Mouse (Mus musculus) large intestine, adult 2 months (tissue): ENCODE results near the gene Zdhhc7. TPM values are rescaled to one million over a fixed set of nuclear protein-coding genes. Genes with fewer than 3 reads are reported as not detected.

Experiments used
- DNase-seq: peaks from one replicate; pipeline ENCODE4 v3.0.0-alpha.2; 2012; ENCODE audit warnings: low read depth, low spot score
- WGBS: fragments of 180-500 bp; shearing (Covaris S2); methylation state at CpG from one replicate; pipeline ENCODE4 v1.1.7; 2018; 5-methylcytosine and 5-hydroxymethylcytosine counted together
- polyA plus RNA-seq: library from polyadenylated mRNA; depleted of rRNA; stranded (reverse); fragments of >200 nt; gene quantifications from 2 replicates; pipeline ENCODE4 v1.2.3, GENCODE M21; 2012

Gene Zdhhc7
- polyA plus RNA-seq, 1 experiment, result 120 TPM

DNA sequence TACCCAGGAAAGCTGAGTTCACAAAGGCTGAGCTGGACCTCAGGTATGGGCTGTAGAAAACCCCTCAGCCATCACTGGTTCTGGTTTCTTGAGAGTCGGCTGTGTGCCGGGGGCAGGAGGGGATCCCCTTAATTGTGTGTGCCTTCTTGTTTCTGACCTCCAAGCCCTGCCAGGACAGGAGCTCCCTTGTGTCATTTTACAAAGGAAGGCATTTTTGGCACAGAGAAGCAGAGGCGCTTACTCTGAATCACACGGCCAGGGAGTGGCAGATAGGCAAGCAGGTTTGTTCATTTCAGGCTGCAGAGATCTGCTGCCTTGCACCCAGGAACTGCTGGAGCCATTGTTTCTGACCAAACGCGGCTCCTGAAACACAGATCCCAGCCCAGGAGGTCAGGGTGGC lies 25.9 kb downstream of the Zdhhc7 start:
- WGBS, result 34% methylated on average over 6 of the region's 6 CpGs
- no peak for DNase-seq

- no peak for DNase-seq
- 48% methylated on average over 6 of the region's 6 CpGs for WGBS
Measured at GRCm38 (mm10) chr8:120074516-120074915, 26.8 kb downstream of the Zdhhc7 start.

GRCm38 (mm10) chr8:120072827-120073226 lies 28.5 kb downstream of the Zdhhc7 start:
- 76% methylated on average over 8 of the region's 8 CpGs for WGBS
- no peak for DNase-seq

GRCm38 (mm10) chr8:120072259-120072658 lies 29.0 kb downstream of the Zdhhc7 start:
- DNase-seq, result no peak

DNA sequence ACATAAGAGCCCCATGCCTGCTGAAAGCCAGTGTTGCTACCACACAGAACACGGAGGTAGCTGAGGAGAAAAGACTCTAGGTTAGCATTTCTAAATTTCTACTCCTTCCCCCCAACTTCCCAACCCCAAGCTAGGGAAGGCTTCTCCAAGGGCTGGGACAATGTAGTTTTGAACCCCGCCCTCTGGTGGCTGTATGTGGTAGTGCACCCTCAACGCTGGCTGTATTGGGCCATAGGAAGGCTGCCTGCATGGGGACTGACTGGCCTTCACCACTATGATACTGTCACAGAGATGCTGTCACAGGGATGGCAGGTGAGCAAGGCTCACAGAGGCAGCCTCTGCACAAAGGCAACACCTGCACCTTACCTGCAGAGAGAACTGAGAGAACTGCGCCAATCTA lies 29.6 kb downstream of the Zdhhc7 start:
- 30% methylated on average over 4 of the region's 4 CpGs for WGBS
- peak; percentile 43 for DNase-seq

More at GRCm38 (mm10) chr8:120072259-120072658, 29.0 kb downstream of the Zdhhc7 start:
- 81% methylated on average over 9 of the region's 9 CpGs for WGBS

GRCm38 (mm10) chr8:120067936-120068668 lies 33.2 kb downstream of the Zdhhc7 start:
- no peak for DNase-seq
- WGBS, result 56% methylated on average over 19 of the region's 19 CpGs

- 64% methylated on average over 4 of the region's 4 CpGs for WGBS
- no peak for DNase-seq
Measured at GRCm38 (mm10) chr8:120066226-120066625, 35.1 kb downstream of the Zdhhc7 start.

DNA sequence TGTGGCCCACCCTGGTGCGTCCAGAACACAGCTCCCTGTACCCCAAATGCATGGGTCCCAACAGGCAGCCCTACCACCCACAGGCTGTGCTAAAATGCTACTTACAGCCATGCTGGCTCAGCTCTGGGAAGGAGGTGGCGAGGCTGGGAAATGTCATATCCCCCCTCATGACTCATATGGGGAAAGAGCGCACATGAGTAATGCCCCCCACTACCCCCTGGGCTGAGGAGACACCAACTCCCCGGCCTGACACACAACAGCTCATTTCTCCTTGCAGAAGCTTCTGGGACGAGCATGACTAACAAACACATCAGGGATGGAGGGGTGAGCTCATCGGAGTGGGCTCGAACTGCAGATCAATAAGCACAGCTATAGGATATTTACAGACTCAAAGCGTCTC lies 35.7 kb downstream of the Zdhhc7 start:
- WGBS, result 91% methylated on average over 8 of the region's 8 CpGs
- no peak for DNase-seq

DNA sequence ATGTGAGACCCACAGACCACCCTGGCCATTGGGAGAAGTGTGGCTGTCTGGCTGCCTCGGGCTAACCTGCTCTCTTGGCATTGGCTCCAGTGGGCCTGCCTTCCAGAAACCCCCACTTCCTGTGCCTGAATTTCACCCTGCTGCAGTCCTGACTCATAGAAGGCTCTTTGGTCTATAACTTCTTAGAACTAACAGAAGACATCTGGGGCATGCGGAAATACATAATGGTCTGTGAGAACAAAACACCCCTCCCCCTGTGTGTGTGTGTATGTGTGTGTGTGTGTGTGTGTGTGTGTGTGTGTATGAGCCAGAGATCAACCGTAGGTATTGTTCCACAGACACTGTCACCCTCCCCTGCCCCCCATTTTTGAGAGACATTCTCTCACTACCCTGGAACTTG lies 38.0 kb downstream of the Zdhhc7 start:
- no peak for DNase-seq
- WGBS, result 76% methylated on average over 3 of the region's 3 CpGs

DNA sequence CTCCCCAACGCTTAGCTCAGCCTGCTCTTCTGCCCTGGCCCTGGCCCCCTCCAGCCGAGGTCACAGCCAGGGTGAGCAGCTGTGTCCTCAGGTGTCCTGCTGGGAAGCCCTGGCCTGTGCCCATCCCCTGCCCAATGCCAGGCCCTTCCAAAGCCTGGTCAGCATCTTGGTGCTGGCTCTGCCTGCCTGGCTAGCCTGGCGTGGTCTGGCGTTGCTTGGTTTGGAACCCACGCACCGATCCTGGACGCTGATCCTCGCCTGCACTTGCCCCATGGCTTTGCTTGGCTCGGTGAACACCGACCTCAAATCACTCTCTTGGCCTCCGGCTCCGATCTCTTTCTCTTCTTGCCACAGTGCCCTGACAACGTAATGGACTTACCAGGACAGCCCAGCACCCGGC lies 38.5 kb downstream of the Zdhhc7 start:
- 89% methylated on average over 14 of the region's 14 CpGs for WGBS
- no peak for DNase-seq

DNA sequence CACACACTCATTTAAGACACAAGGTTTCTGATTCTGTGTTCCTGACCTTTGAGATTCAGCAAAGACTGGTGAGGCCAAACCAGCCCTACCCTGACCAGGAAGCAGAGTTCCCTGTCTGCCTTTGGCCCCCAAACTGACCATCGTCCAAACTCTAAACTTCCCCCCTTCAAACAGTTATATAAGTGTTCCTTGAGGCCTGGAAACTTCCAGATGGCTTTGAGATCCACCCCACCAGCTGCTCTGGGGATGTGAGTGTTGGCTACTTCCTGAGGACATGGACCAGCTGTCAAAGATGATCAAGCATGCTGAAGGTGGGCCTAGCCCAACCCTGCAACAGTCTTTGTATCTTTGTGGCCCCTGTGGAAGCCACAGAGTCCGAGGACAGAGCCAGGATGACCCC lies 44.2 kb downstream of the Zdhhc7 start:
- WGBS, result 66% methylated on average over 2 of the region's 2 CpGs
- no peak for DNase-seq

GRCm38 (mm10) chr8:120054833-120055232 lies 46.4 kb downstream of the Zdhhc7 start:
- DNase-seq, result no peak
- 76% methylated on average over 3 of the region's 3 CpGs for WGBS

- WGBS, result 72% methylated on average over 8 of the region's 8 CpGs
- DNase-seq, result no peak
Measured at GRCm38 (mm10) chr8:120052318-120052717, 49.0 kb downstream of the Zdhhc7 start.

DNA sequence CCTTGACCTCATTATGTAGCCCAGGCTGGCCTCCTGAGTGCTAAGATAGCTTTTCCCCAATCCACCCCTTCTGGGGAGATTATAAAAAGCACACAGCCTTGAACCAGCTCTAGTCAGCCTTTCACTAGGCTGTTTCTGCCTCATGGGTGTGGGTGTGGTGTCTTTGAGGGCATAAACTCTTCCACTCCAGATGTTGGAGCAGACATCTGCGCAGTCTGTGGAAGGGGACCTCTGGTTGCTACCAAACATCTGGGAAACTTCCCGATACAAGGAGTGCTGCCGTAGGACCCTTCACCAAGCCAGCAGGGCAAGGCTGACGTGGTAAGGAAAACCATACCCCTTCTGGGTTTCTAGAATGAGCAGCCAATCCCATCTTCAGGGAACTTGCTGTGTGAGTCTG lies 49.4 kb downstream of the Zdhhc7 start:
- 73% methylated on average over 4 of the region's 4 CpGs for WGBS
- no peak for DNase-seq

DNA sequence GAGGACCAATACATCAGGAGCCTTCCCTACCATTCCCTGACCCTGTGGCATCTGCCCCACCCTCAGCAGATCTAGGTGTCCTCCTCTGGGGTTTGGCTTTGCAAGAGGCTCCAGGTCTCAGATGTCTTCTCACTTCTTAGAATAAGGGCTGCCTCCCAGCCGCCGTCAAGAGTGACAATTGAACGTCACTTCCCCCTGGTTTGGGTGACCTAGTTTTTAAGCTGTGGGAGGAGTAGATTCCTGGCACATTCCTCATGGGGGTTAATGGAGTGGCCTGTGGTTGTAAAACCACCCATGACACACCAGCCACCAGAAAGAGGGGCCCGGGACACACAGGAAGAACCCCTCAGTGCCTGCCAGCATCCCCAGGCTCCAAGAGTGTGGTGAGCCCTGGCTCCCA lies 50.3 kb downstream of the Zdhhc7 start:
- DNase-seq, result no peak
- 11% methylated on average over 4 of the region's 4 CpGs for WGBS

DNA sequence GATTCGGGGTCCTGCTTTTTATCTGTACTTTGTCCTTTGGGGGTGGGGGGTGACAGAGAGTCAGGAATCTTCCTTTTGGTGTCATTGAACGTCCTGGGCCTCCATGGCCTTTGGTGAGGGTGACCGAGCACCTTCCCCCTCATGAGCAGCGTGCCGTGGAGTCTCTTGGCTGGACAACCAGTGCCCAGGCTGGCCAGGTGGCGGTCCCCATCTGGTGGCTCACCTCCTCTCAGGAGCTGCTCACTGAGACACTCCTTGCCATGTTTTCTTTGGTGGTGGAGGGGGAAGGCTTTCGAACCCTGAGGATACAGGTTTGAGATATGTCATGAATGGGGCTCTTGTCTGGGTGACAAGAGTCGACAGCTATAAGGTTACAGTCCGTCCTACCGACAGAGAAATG lies 50.9 kb downstream of the Zdhhc7 start:
- no peak for DNase-seq
- whole genome bisulfite sequencing, result 80% methylated on average over 10 of the region's 10 CpGs

GRCm38 (mm10) chr8:120049949-120050348 lies 51.3 kb downstream of the Zdhhc7 start:
- DNase-seq, result no peak

DNA sequence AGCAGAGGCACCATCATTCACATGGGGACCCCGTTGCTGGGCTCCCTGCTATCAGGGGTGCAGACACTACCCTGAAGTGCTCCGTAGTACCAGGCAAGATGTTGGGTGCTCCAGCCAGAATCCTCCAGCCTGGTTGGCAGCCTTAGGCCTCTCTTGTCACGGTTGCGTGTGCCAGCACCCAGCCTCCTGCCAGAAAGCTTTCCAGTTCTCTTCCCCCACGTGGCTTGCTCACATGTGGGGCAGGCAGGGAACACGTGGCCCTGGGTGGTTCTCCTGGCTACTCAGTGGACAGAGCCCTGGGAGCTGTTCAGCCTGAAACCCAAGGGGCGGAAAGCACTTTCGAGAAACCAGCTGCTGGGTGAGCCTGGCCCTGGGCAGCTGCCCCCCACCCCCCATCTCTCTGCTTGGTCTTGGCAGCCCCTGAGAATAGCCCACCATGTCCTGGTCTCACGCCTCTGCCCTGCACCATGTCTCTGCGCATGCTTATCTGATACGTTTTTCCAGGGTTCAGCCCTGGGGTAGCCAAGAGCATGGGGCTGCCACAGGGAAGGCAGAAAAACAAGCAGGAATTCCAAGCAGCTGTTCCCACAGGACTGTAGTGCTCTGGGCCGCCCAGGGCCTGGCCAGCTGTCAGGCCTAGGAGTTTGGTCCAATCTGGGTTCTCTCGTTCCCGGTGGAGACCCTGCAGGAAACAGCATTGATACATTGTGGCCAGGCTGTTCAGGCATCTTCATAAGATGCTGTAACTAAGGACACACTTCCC lies 54.8 kb downstream of the Zdhhc7 start:
- 55% methylated on average over 14 of the region's 14 CpGs for WGBS
- no peak for DNase-seq

More at GRCm38 (mm10) chr8:120049949-120050348, 51.3 kb downstream of the Zdhhc7 start:
- whole genome bisulfite sequencing, result 76% methylated on average over 13 of the region's 13 CpGs

GRCm38 (mm10) chr8:120045471-120045870 lies 55.8 kb downstream of the Zdhhc7 start:
- DNase-seq, result no peak
- WGBS, result 66% methylated on average over 5 of the region's 5 CpGs

GRCm38 (mm10) chr8:120044907-120045306 lies 56.4 kb downstream of the Zdhhc7 start:
- WGBS, result 93% methylated on average over 8 of the region's 8 CpGs
- no peak for DNase-seq
